Mouse (Mus musculus): ENCODE results near the gene 4932438H23Rik. TPM values are rescaled to one million over a fixed set of nuclear protein-coding genes. Genes with fewer than 3 reads are reported as not detected.

Gene 4932438H23Rik
- 0.08 TPM in 2 replicates for polyA plus RNA-seq (2015; fragmentation: Nextera tagmentation; extraction: Ambion mirVana)

DNA sequence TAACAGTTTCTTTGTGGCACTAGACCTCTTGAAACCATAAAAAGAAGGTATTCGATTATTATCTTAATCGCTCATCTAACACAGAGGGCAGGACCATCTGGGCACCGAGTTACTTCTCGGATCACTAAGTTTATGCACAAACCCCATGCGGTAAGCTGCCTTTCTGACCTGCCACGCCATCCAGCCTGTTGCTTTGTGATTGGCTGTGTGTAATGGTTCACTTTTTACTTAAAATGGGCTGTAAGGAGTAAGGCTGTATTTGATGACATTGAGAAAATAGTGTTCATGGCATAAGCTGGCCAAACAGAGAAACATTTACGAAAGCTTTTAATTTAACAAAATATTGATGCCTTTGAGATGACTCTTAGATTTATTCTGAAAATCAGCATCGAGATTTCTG, at the start of gene 4932438H23Rik:
Gene 4932438H23Rik, minus strand, starts transcription at position 101 of the 400 bp plus-strand sequence.
- H3K27me3 ChIP-seq = peaks cover 11% of the 10 kb centered on the region; the same call in 1 of the 2 replicates
- no peak within 1 kb of the TSS for H3K9ac ChIP-seq
- H3K4me3 ChIP-seq (replicated peaks) = no peak within 1 kb of the TSS
- H3K4me2 ChIP-seq = no peak within 1 kb of the TSS
- H3K27ac ChIP-seq = no peak within 1 kb of the TSS
- WGBS = 77% methylated on average over 8 of the region's 8 CpGs
- ATAC-seq (replicated peaks; ENCODE audit: low FRiP score) = no peak
- no peaks in the 10 kb centered on the region for H3K4me1 ChIP-seq
- no peaks in the 10 kb centered on the region for H3K36me3 ChIP-seq
- H3K9me3 ChIP-seq (replicated peaks) = no peaks in the 10 kb centered on the region

DNA sequence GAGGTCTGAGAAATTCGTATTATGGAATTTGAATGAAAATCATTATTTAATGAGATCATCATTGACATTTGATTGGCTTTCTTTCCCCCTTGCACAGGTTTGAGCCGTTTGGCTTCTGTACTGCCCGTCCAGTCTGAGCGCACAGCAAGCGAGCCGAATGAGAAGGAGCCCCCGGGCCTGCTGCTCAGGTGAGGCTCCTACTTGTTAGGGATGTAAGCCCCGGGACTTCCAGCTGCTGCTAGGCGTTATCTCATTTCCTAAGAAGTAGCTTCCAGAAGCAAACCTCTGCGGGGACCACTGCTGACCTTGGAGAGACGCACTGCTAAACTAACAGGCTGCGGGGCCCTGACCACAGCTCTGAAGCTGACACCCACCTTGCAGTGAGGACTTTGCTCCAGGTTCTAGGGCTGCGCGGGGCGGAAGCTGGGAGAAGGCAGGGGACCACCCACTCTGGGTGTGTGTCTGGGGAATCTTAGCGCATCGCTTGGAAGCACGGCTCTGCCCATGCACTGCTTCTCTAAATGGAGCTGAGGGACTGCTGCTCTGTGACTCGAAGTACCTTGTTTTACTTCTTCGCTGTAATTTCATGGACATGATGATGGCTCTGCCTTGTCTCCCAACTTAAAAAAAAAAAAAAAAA, 46.2 kb upstream of the 4932438H23Rik start:
- Histone ChIP-seq H3K9ac (no peak overlapping the region), H3K27me3 (peaks cover 66% of the 10 kb centered on the region), H3K36me3 (no peaks in the 10 kb centered on the region), H3K27ac (no peak overlapping the region), H3K4me2 (no peak overlapping the region), H3K4me3 (replicated peaks) (no peak overlapping the region), H3K4me1 (no peaks in the 10 kb centered on the region), H3K9me3 (replicated peaks) (peaks cover 3% of the 10 kb centered on the region; the same call in 1 of the 2 replicates)
- no peak for ATAC-seq (replicated peaks; ENCODE audit: low FRiP score)
- 30% methylated on average over 20 of the region's 20 CpGs for WGBS

DNA sequence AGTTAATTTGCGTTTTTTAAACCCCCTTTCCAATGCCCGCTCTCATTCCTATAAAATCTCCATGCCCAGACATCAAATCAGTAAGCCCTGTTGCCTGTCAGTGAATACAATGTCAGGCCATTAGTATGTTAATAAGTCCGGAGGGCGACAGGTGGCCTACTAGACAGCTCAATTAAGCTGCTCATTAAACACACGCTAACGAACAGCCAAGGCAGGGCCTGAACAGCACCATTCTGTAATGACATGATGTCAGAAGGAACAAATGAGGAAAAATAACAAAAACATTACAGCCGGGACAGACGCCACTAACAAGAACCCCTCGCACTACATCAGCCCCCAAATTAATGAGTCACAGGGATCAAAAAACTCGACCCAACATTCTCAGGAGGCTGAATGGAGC, 45.5 kb upstream of the 4932438H23Rik start:
- Histone ChIP-seq H3K27ac (no peak overlapping the region), H3K9ac (no peak overlapping the region), H3K9me3 (replicated peaks) (peaks cover 3% of the 10 kb centered on the region; the same call in 1 of the 2 replicates), H3K4me2 (no peak overlapping the region), H3K27me3 (peaks cover 69% of the 10 kb centered on the region), H3K4me3 (replicated peaks) (no peak overlapping the region), H3K36me3 (no peaks in the 10 kb centered on the region), H3K4me1 (no peaks in the 10 kb centered on the region)
- no peak for ATAC-seq (replicated peaks; ENCODE audit: low FRiP score)
- WGBS = 18% methylated on average over 10 of the region's 10 CpGs

DNA sequence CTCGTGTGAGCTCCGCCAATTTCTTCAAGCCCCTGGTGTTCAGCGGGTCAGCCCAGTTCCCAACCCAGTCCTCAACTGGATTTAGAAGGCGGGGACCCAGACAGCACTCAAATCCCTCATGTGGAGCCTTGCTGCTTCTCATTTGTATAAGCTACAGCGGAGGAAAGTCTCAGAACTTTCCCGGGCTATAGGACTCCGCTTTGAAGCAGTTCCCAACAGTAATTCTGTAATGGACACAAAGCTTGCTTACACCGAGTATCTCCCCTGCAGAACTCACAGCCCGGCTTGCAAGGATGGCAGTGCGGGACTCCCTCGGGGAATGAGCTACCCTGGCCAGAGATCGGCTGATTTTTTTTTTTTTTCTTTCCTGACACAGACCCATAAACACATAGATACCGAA, 45.1 kb upstream of the 4932438H23Rik start:
- H3K9ac ChIP-seq = no peak overlapping the region
- WGBS = 10% methylated on average over 13 of the region's 13 CpGs
- peaks cover 73% of the 10 kb centered on the region for H3K27me3 ChIP-seq
- no peak overlapping the region for H3K4me3 ChIP-seq (replicated peaks)
- H3K4me1 ChIP-seq = no peaks in the 10 kb centered on the region
- peaks cover 3% of the 10 kb centered on the region; the same call in 1 of the 2 replicates for H3K9me3 ChIP-seq (replicated peaks)
- no peak for ATAC-seq (replicated peaks; ENCODE audit: low FRiP score)
- H3K36me3 ChIP-seq = no peaks in the 10 kb centered on the region
- no peak overlapping the region for H3K27ac ChIP-seq
- H3K4me2 ChIP-seq = no peak overlapping the region

GRCm38 (mm10) chr16:91139481-91139880, 44.6 kb upstream of the 4932438H23Rik start:
- Histone ChIP-seq H3K27ac (no peak overlapping the region), H3K4me3 (replicated peaks) (no peak overlapping the region), H3K9me3 (replicated peaks) (no peaks in the 10 kb centered on the region), H3K4me1 (no peaks in the 10 kb centered on the region), H3K27me3 (peaks cover 78% of the 10 kb centered on the region), H3K4me2 (no peak overlapping the region), H3K36me3 (no peaks in the 10 kb centered on the region), H3K9ac (no peak overlapping the region)
- no peak for ATAC-seq (replicated peaks; ENCODE audit: low FRiP score)
- WGBS = 27% methylated on average over 10 of the region's 10 CpGs

GRCm38 (mm10) chr16:91138736-91139135, 43.8 kb upstream of the 4932438H23Rik start:
- no peak for ATAC-seq (replicated peaks; ENCODE audit: low FRiP score)
- Histone ChIP-seq H3K36me3 (no peaks in the 10 kb centered on the region), H3K9ac (no peak overlapping the region), H3K4me3 (replicated peaks) (no peak overlapping the region), H3K9me3 (replicated peaks) (no peaks in the 10 kb centered on the region), H3K27me3 (peaks cover 78% of the 10 kb centered on the region), H3K4me2 (no peak overlapping the region), H3K27ac (no peak overlapping the region), H3K4me1 (no peaks in the 10 kb centered on the region)
- WGBS = 94% methylated on average over 3 of the region's 3 CpGs

DNA sequence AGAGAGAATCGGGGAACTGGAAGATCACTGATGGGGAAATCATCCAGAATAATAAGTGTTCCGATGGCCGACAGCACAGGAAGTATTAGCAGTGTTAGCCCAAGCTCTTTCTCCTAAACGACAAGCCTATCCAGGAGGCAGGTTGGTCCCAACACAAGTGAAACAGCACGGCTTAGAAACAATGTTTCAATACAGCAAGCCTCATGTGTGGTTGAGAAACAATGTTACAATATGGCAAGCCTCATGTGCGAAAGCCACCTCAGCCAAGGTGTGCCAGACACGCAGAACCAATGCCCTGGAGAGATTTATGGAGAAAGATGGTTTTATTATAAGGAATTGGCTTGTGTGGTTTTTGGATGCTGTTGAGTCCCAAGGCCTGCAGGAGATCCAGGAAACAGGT, 43.2 kb upstream of the 4932438H23Rik start:
- H3K4me2 ChIP-seq = no peak overlapping the region
- WGBS = 90% methylated on average over 7 of the region's 7 CpGs
- peaks cover 78% of the 10 kb centered on the region for H3K27me3 ChIP-seq
- H3K27ac ChIP-seq = no peak overlapping the region
- no peak overlapping the region for H3K4me3 ChIP-seq (replicated peaks)
- H3K9me3 ChIP-seq (replicated peaks) = no peaks in the 10 kb centered on the region
- H3K4me1 ChIP-seq = no peaks in the 10 kb centered on the region
- H3K9ac ChIP-seq = no peak overlapping the region
- H3K36me3 ChIP-seq = no peaks in the 10 kb centered on the region
- no peak for ATAC-seq (replicated peaks; ENCODE audit: low FRiP score)

DNA sequence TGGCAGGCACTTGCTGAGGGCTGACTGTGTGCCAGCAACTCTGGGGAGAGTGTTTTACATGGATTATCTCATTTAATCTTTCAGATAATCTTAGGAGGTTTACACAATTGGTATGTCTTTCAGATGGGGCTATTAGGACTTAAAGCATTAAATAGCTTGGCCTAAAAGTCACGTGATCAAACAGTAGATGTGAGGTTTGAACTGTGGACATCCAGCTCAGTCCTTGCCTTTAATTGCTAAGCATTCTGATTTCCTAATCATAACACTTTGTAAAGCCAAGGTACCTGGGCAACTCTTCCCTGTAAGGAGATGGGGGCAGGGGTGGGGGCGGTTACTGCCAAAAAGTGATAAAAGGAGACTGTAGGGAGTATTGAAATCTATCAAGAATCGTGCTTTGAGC, 41.7 kb upstream of the 4932438H23Rik start:
- Histone ChIP-seq H3K27ac (no peak overlapping the region), H3K9me3 (replicated peaks) (no peaks in the 10 kb centered on the region), H3K4me1 (no peaks in the 10 kb centered on the region), H3K4me2 (no peak overlapping the region), H3K9ac (no peak overlapping the region), H3K36me3 (no peaks in the 10 kb centered on the region), H3K4me3 (replicated peaks) (no peak overlapping the region), H3K27me3 (peaks cover 70% of the 10 kb centered on the region)
- WGBS = 83% methylated on average over 3 of the region's 3 CpGs
- ATAC-seq (replicated peaks; ENCODE audit: low FRiP score) = no peak

GRCm38 (mm10) chr16:91129916-91130315, 35.0 kb upstream of the 4932438H23Rik start:
- Histone ChIP-seq H3K27ac (no peak overlapping the region), H3K36me3 (no peaks in the 10 kb centered on the region), H3K4me2 (no peak overlapping the region), H3K4me1 (no peaks in the 10 kb centered on the region), H3K9ac (no peak overlapping the region), H3K9me3 (replicated peaks) (no peaks in the 10 kb centered on the region), H3K27me3 (peaks cover 27% of the 10 kb centered on the region), H3K4me3 (replicated peaks) (no peak overlapping the region)
- 91% methylated on average over 15 of the region's 15 CpGs for WGBS
- ATAC-seq (replicated peaks; ENCODE audit: low FRiP score) = no peak

DNA sequence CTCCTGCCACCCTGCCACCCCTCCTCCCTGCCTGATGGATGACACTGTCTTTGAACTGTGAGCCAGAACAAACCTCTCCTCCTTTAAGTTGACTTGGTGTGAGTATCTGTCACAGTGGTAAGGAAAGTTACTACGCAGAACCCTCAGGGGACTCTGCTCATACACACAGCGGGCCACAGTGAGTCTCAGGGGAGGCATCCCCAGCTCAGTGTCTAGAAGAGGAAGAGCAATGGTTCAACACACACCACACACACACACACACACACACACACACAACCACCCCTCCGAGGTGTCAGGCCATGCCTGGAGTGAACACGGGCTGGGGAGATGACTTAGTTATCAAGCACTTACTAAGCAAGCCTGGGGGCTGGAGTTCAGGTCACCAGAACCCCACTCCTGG, 33.5 kb upstream of the 4932438H23Rik start:
- 80% methylated on average over 4 of the region's 4 CpGs for WGBS
- H3K36me3 ChIP-seq = no peaks in the 10 kb centered on the region

DNA sequence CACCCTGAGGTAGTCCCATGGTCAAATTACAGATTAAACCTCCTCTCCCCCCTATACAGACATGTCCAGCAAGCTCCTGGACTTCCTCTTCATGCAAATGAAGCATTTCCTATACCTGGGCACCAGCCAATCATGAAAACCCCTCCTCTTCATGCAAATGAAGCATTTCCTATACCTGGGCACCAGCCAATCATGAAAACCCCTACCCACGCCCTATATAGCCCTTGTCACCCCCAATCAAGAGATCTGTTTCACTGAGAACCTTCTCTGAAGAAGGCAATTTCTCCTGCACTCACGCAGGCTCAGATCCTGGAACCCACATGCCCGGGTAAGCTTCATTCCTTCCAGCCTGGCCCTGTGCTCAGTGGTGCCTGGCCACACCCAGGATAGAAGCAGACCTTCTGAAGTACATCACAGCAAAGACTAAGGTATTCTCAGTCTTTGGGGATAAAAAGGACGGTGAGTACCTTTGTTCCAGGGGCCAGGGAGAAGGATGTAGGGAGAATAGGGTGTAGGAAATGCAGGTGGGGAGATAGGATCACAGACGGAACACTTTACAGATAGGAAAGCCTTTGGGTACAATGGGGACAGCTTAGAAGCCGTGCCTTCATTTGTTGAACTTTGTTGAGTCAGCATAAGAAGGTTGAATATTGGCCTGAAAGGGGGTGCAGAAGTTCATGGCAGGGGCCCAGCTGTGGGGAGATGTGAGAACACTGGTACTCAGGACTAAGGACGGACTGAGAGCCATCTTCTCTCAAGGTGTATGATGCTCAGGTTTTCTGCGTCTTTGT, 32.0 kb upstream of the 4932438H23Rik start:
- Histone ChIP-seq H3K9me3 (replicated peaks) (no peaks in the 10 kb centered on the region), H3K36me3 (no peaks in the 10 kb centered on the region), H3K9ac (no peak overlapping the region), H3K4me3 (replicated peaks) (no peak overlapping the region), H3K4me2 (no peak overlapping the region), H3K4me1 (no peaks in the 10 kb centered on the region), H3K27me3 (peaks cover 19% of the 10 kb centered on the region), H3K27ac (no peak overlapping the region)
- ATAC-seq (replicated peaks; ENCODE audit: low FRiP score) = no peak
- WGBS = 78% methylated on average over 8 of the region's 8 CpGs

More for the DNA sequence above, 33.5 kb upstream of the 4932438H23Rik start:
- Histone ChIP-seq H3K4me3 (replicated peaks) (no peak overlapping the region), H3K4me1 (no peaks in the 10 kb centered on the region), H3K9ac (no peak overlapping the region), H3K27ac (no peak overlapping the region), H3K9me3 (replicated peaks) (no peaks in the 10 kb centered on the region), H3K27me3 (peaks cover 24% of the 10 kb centered on the region), H3K4me2 (no peak overlapping the region)
- ATAC-seq (replicated peaks; ENCODE audit: low FRiP score) = no peak

DNA sequence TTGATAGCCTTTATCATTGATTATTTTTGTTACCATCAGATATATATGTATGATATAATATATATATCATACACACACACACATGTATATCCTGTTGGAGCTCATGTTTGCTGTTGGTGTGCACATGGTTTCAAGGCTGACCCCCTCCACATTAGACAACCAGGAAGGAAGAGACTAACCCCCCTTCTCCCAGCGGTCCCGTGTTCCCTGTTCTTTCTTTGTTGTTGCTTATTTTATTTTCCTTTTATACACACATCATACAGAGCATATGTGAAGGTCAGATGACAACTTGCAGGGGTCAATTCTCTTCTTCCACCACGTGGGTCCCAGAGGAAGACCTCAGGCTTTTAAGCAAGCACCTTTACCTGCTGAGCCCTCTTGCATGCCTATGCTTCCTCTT, 29.3 kb upstream of the 4932438H23Rik start:
- no peak for ATAC-seq (replicated peaks; ENCODE audit: low FRiP score)
- Histone ChIP-seq H3K4me3 (replicated peaks) (no peak overlapping the region), H3K4me2 (no peak overlapping the region), H3K4me1 (no peaks in the 10 kb centered on the region), H3K9me3 (replicated peaks) (no peaks in the 10 kb centered on the region), H3K27me3 (peaks cover 13% of the 10 kb centered on the region), H3K27ac (no peak overlapping the region), H3K36me3 (no peaks in the 10 kb centered on the region), H3K9ac (no peak overlapping the region)
- 72% methylated on average over 3 of the region's 3 CpGs for WGBS
